ENCODE assay signal across 9 mouse cellular contexts in the genomic region with DNA sequence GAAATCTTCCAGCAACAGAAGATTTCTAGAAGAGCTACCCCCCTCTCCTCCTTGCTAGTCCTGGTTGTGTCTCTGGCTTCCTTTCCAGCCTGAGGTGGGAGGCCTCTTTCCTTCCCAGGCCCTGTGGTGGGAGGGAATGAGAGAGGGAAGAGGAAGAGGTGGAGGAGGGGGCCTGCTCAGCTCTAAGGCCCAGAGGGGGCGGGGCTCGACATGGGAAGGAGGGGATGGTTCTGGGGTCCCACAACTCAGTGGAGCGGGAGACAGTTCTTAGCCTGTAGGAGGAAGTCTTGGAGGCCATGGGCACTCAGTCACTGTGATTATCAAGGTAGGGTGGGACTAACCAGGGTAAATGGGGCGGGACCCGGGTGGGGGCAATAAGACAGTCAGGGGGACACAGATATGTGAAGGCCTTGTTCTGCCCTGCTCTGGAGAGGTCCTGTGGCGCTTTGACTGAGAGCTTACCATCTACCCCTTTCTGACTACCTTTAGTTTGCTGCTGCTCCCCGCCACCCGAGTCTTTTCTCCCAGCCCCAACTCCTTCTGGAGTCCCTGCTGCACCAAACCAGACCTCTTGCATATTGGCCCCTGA. TPM values are rescaled to one million over a fixed set of nuclear protein-coding genes. Genes with fewer than 3 reads are reported as not detected.
DNase-seq lines count a peak whose midpoint lies in the region; ATAC-seq lines count a peak whose summit lies in the region.
"Had no signal": no experiment of that assay in that cellular context is flagged by ENCODE, and none has a peak within 500 bp of the region (broad histone marks: within the 10 kb centered on the region; RNA-seq: fewer than 3 reads in every experiment).

No protein-coding gene starts in this region.

- no peak for DNase-seq in heart, postnatal 14 days
- DNase-seq in liver, embryonic 13.5 days, result no peak
- no peak for DNase-seq in left cerebral cortex, adult 11 months (ENCODE audit: low spot score)
- no peak for DNase-seq in retina, embryonic 14.5 days (ENCODE audit: low spot score)

- peak overlapping the region; percentile 97 for H3K27ac ChIP-seq in heart, embryonic 12.5 days (ENCODE audit: poor library complexity, severe bottlenecking)
- H3K27ac ChIP-seq in brown adipose tissue, adult 24 weeks (replicated peaks; ENCODE audit: low read depth, low read length), result no peak overlapping the region
- peak overlapping the region; percentile 95 for H3K27ac ChIP-seq in heart, embryonic 15.5 days
- H3K27ac ChIP-seq in liver, embryonic 13.5 days, result peak overlapping the region; percentile 80

- peak overlapping the region; percentile 49 for H3K4me3 ChIP-seq in heart, embryonic 12.5 days
- H3K4me3 ChIP-seq in brown adipose tissue, adult 24 weeks (ENCODE audit: insufficient read depth, low read depth, low read length), result 0 out of 2 replicates have a peak overlapping the region, but pooled peaks have one; percentile 7
- peak overlapping the region; percentile 49 for H3K4me3 ChIP-seq in heart, embryonic 15.5 days
- no peak overlapping the region for H3K4me3 ChIP-seq in liver, embryonic 13.5 days (replicated peaks)

- intact Hi-C loops in heart, postnatal 14 days (cut with DNase I), result no loop called here

- H3K27me3 ChIP-seq in heart, embryonic 12.5 days (replicated peaks), result no peaks in the 10 kb centered on the region
- no peaks in the 10 kb centered on the region for H3K27me3 ChIP-seq in heart, embryonic 15.5 days
- no peaks in the 10 kb centered on the region for H3K27me3 ChIP-seq in liver, embryonic 13.5 days
- H3K27me3 ChIP-seq: Patski had no signal

- ATAC-seq in heart, embryonic 12.5 days (ENCODE audit: insufficient number of reproducible peaks, low FRiP score), result peak; percentile 68
- ATAC-seq in heart, embryonic 15.5 days (replicated peaks; ENCODE audit: insufficient number of reproducible peaks, insufficient read depth, low FRiP score, low read depth), result peak; percentile 20; the same call in 1 of the 2 replicates
- ATAC-seq in liver, embryonic 13.5 days (ENCODE audit: low read depth), result no peak
- no peak for ATAC-seq in megakaryocyte progenitor cell, adult 5-6 weeks (replicated peaks; ENCODE audit: poor library complexity)
- ATAC-seq: Patski had no signal

- H3K4me2 ChIP-seq in heart, embryonic 12.5 days, result peak overlapping the region; percentile 81
- H3K4me2 ChIP-seq in heart, embryonic 15.5 days, result peak overlapping the region; percentile 63
- H3K4me2 ChIP-seq in liver, embryonic 13.5 days, result peak overlapping the region; percentile 63; the same call in 1 of the 2 replicates

- WGBS in heart, embryonic 12.5 days, result 20% methylated on average over 8 of the region's 8 CpGs
- WGBS in heart, embryonic 15.5 days, result 41% methylated on average over 8 of the region's 8 CpGs
- WGBS in liver, embryonic 13.5 days (ENCODE audit: insufficient replicate concordance), result 28% methylated on average over 8 of the region's 8 CpGs

- H3K36me3 ChIP-seq in heart, embryonic 12.5 days, result peaks cover 34% of the 10 kb centered on the region
- H3K36me3 ChIP-seq in heart, embryonic 15.5 days, result peaks cover 9% of the 10 kb centered on the region; the same call in 1 of the 2 replicates
- H3K36me3 ChIP-seq in liver, embryonic 13.5 days, result peaks cover 11% of the 10 kb centered on the region; the same call in 1 of the 2 replicates

- H3K9me3 ChIP-seq in heart, embryonic 12.5 days (replicated peaks), result no peaks in the 10 kb centered on the region
- no peaks in the 10 kb centered on the region for H3K9me3 ChIP-seq in heart, embryonic 15.5 days (replicated peaks)
- no peaks in the 10 kb centered on the region for H3K9me3 ChIP-seq in liver, embryonic 13.5 days (replicated peaks)

- peaks cover 38% of the 10 kb centered on the region for H3K4me1 ChIP-seq in heart, embryonic 12.5 days (replicated peaks)
- H3K4me1 ChIP-seq in brown adipose tissue, adult 24 weeks (ENCODE audit: control insufficient read depth, insufficient read depth, insufficient read length, low read length), result peaks cover 7% of the 10 kb centered on the region
- peaks cover 41% of the 10 kb centered on the region for H3K4me1 ChIP-seq in heart, embryonic 15.5 days (replicated peaks)
- peaks cover 43% of the 10 kb centered on the region for H3K4me1 ChIP-seq in liver, embryonic 13.5 days (replicated peaks)

- peak overlapping the region; percentile 67 for H3K9ac ChIP-seq in heart, embryonic 12.5 days
- peak overlapping the region; percentile 33; the same call in 1 of the 2 replicates for H3K9ac ChIP-seq in heart, embryonic 15.5 days
- no peak overlapping the region for H3K9ac ChIP-seq in liver, embryonic 13.5 days

RNA-seq across cellular contexts. Expression of a gene that starts 6.2 kb away (rescaled TPM):
- polyA plus RNA-seq in heart, embryonic 12.5 days (2016; fragmentation: Nextera tagmentation; extraction: Ambion mirVana), result 61.2 and 62.1 TPM in 2 replicates
- 10 to 100 TPM; 22.8 to 23.2 TPM for total RNA-seq in heart, postnatal 14 days (2021)
- polyA plus RNA-seq in brown adipose tissue, adult 24 weeks (2012; ENCODE audit: insufficient read depth, insufficient read length, missing spikeins), result 44.1 and 48.4 TPM in 2 replicates
- polyA plus RNA-seq in heart, embryonic 15.5 days (2015; fragmentation: Nextera tagmentation; extraction: Ambion mirVana), result 41.7 and 60.3 TPM in 2 replicates
- polyA plus RNA-seq in liver, embryonic 13.5 days (2015; fragmentation: Nextera tagmentation; extraction: Ambion mirVana), result 45.1 and 45.2 TPM in 2 replicates
- 60.8 and 66.4 TPM in 2 replicates for total RNA-seq in megakaryocyte progenitor cell, adult 5-6 weeks (2015)
- total RNA-seq in megakaryocyte progenitor cell, adult 5-6 weeks (2017), result 68.0 and 76.3 TPM in 2 replicates

RNA-seq across cellular contexts. Expression of a gene that starts 7.2 kb away (rescaled TPM):
- 54.6 and 57.0 TPM in 2 replicates for polyA plus RNA-seq in heart, embryonic 12.5 days (2016; fragmentation: Nextera tagmentation; extraction: Ambion mirVana)
- total RNA-seq in heart, postnatal 14 days (2021), result 10 to 100 TPM; 45.6 to 52.0 TPM
- 30.4 and 38.3 TPM in 2 replicates for polyA plus RNA-seq in brown adipose tissue, adult 24 weeks (2012; ENCODE audit: insufficient read depth, insufficient read length, missing spikeins)
- polyA plus RNA-seq in heart, embryonic 15.5 days (2015; fragmentation: Nextera tagmentation; extraction: Ambion mirVana), result 54.8 and 59.2 TPM in 2 replicates
- 22.5 and 25.0 TPM in 2 replicates for polyA plus RNA-seq in liver, embryonic 13.5 days (2015; fragmentation: Nextera tagmentation; extraction: Ambion mirVana)
- 31.5 and 34.7 TPM in 2 replicates for total RNA-seq in megakaryocyte progenitor cell, adult 5-6 weeks (2015)
- 26.1 and 36.4 TPM in 2 replicates for total RNA-seq in megakaryocyte progenitor cell, adult 5-6 weeks (2017)

RNA-seq across cellular contexts. Expression of a gene that starts 11.9 kb away (rescaled TPM):
- 45.8 and 47.5 TPM in 2 replicates for polyA plus RNA-seq in heart, embryonic 12.5 days (2016; fragmentation: Nextera tagmentation; extraction: Ambion mirVana)
- 10 to 100 TPM; 17.2 to 19.3 TPM for total RNA-seq in heart, postnatal 14 days (2021)
- polyA plus RNA-seq in brown adipose tissue, adult 24 weeks (2012; ENCODE audit: insufficient read depth, insufficient read length, missing spikeins), result 39.4 and 50.0 TPM in 2 replicates
- polyA plus RNA-seq in heart, embryonic 15.5 days (2015; fragmentation: Nextera tagmentation; extraction: Ambion mirVana), result 40.2 and 47.1 TPM in 2 replicates
- 7.1 and 7.6 TPM in 2 replicates for polyA plus RNA-seq in liver, embryonic 13.5 days (2015; fragmentation: Nextera tagmentation; extraction: Ambion mirVana)
- total RNA-seq in megakaryocyte progenitor cell, adult 5-6 weeks (2015), result 7.9 and 9.8 TPM in 2 replicates
- total RNA-seq in megakaryocyte progenitor cell, adult 5-6 weeks (2017), result 8.9 and 11.6 TPM in 2 replicates

RNA-seq across cellular contexts. Expression of a gene that starts 31.3 kb away (rescaled TPM):
- polyA plus RNA-seq in heart, embryonic 12.5 days (2016; fragmentation: Nextera tagmentation; extraction: Ambion mirVana), result not detected in 2 replicates
- not detected for total RNA-seq in heart, postnatal 14 days (2021)
- not detected in 2 replicates for polyA plus RNA-seq in brown adipose tissue, adult 24 weeks (2012; ENCODE audit: insufficient read depth, insufficient read length, missing spikeins)
- not detected in 2 replicates for polyA plus RNA-seq in heart, embryonic 15.5 days (2015; fragmentation: Nextera tagmentation; extraction: Ambion mirVana)
- not detected in 2 replicates for polyA plus RNA-seq in liver, embryonic 13.5 days (2015; fragmentation: Nextera tagmentation; extraction: Ambion mirVana)
- total RNA-seq in megakaryocyte progenitor cell, adult 5-6 weeks (2015), result not detected in 2 replicates
- total RNA-seq in megakaryocyte progenitor cell, adult 5-6 weeks (2017), result not detected in 2 replicates

RNA-seq across cellular contexts. Expression of a gene that starts 39.2 kb away (rescaled TPM):
- 113 and 118 TPM in 2 replicates for polyA plus RNA-seq in heart, embryonic 12.5 days (2016; fragmentation: Nextera tagmentation; extraction: Ambion mirVana)
- total RNA-seq in heart, postnatal 14 days (2021), result 10 to 100 TPM; 83.6 to 87.8 TPM
- polyA plus RNA-seq in brown adipose tissue, adult 24 weeks (2012; ENCODE audit: insufficient read depth, insufficient read length, missing spikeins), result 111 and 118 TPM in 2 replicates
- polyA plus RNA-seq in heart, embryonic 15.5 days (2015; fragmentation: Nextera tagmentation; extraction: Ambion mirVana), result 122 and 125 TPM in 2 replicates
- 86.4 and 90.0 TPM in 2 replicates for polyA plus RNA-seq in liver, embryonic 13.5 days (2015; fragmentation: Nextera tagmentation; extraction: Ambion mirVana)
- total RNA-seq in megakaryocyte progenitor cell, adult 5-6 weeks (2015), result 57.9 and 75.6 TPM in 2 replicates
- 73.4 and 94.6 TPM in 2 replicates for total RNA-seq in megakaryocyte progenitor cell, adult 5-6 weeks (2017)

Comparison
In these comparisons a context has a peak if more than half of its experiments do, and no peak if none do; other contexts are left out.
1. ATAC-seq: peak in heart, embryonic 12.5 days (single experiment) and heart, embryonic 15.5 days (single experiment); none in liver, embryonic 13.5 days (single experiment) and megakaryocyte progenitor cell, adult 5-6 weeks (single experiment).
2. Peak in every context shown above with its lines, with median percentiles within 50 percentile points of each other: H3K4me2 ChIP-seq.